Mouse (Mus musculus) midbrain, embryonic 10.5 days (tissue): Measurements from ENCODE around the gene Insl3. TPM values are rescaled to one million over a fixed set of nuclear protein-coding genes. Genes with fewer than 3 reads are reported as not detected.
"Not testable (repeated sequence)": the region's sequence is repeated elsewhere in the genome, so short reads cannot be mapped to it uniquely, and the experiment has no call there.

Experiments
- DNase-seq: peaks from one replicate; pipeline ENCODE4 v3.0.0-alpha.2; 2017; ENCODE audit warnings: low spot score
- H3K27ac ChIP-seq: fragments of 300-500 bp; sonication (generic); replicated peaks from 2 replicates; pipeline ENCODE4 v1.5.1; 2016; ENCODE audit warnings: mild to moderate bottlenecking
- H3K27me3 ChIP-seq: fragments of 300-500 bp; sonication (generic); 2 replicates; pipeline ENCODE4 v1.6.1; 2016; ENCODE audit warnings: low read depth, mild to moderate bottlenecking; ENCODE audit not compliant: poor library complexity, severe bottlenecking
- H3K36me3 ChIP-seq: fragments of 300-500 bp; sonication (generic); 2 replicates; pipeline ENCODE4 v1.6.1; 2016; ENCODE audit warnings: mild to moderate bottlenecking, moderate library complexity
- H3K4me1 ChIP-seq: fragments of 300-500 bp; sonication (generic); 2 replicates; pipeline ENCODE4 v1.6.1; 2016
- H3K4me3 ChIP-seq: fragments of 300-500 bp; sonication (generic); 2 replicates; pipeline ENCODE4 v1.5.1; 2016; ENCODE audit warnings: mild to moderate bottlenecking, moderate library complexity
- H3K9me3 ChIP-seq: fragments of 300-500 bp; sonication (generic); replicated peaks from 2 replicates; pipeline ENCODE4 v1.6.1; 2016; ENCODE audit warnings: mild to moderate bottlenecking
- WGBS: fragments of 180-500 bp; shearing (Covaris S2); methylation state at CpG from one replicate; pipeline ENCODE4 v1.1.7; 2016; 5-methylcytosine and 5-hydroxymethylcytosine counted together
- polyA plus RNA-seq: library from polyadenylated mRNA; unstranded; fragments of >200 nt; fragmentation: Nextera tagmentation; extraction: Ambion mirVana; gene quantifications from 2 replicates; pipeline ENCODE4 v1.2.1, GENCODE M21; 2016

Insl3 gene
- polyA plus RNA-seq, 1 experiment from 2014 or later, result 0.30 TPM

DNA sequence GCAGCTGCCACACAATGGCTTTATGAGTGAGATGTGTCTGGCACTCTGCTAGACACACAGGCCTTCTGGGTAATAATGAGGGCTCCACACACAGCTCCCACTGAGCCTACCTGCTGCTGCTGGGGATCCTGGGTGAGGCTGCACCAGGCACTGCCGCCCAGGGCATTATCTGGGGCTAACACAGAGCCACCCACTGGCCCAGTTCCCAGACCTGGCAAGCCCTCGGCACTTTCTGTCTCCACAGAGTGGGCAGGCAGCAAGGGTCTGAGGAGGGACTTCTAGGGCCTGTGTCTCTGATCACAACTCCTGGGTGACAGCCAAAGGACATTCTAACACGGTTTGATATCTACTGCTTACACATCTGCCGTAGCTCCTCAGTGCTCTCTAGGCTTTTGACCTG lies 30.2 kb downstream of the Insl3 start:
- H3K9me3 ChIP-seq, result no peaks in the 10 kb centered on the region
- H3K36me3 ChIP-seq, result peaks cover 24% of the 10 kb centered on the region
- no peak for DNase-seq
- peak overlapping the region; percentile 86 for H3K27ac ChIP-seq
- no peak overlapping the region for H3K4me3 ChIP-seq
- peaks cover 13% of the 10 kb centered on the region for H3K27me3 ChIP-seq
- H3K4me1 ChIP-seq, result peaks cover 60% of the 10 kb centered on the region
- WGBS, result 72% methylated on average over 4 of the region's 4 CpGs

DNA sequence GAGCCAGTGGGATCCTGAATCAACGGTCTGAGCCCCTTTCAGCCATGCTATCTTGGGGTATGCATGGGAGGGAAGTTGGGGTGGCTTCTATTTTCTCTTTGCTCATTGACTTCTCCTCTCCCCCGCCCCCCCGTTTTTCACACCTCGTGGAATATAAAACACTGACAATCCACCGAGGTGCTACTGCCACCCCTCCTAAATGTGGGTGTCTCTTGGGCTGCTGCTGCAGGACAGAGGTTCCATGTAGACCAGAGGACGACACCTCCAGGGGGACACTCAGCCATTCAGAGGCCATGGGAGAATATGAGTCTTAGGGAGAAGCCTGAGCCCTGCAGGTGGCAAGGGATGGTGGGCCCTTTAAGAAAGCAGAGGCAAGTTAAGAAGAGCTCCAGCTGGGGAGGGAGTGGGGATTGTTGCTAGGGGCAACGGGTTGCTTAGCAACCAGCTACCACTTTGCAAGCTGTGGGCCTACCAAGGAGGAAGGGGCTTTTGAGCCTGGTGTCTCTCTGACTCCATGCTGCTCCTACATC lies 31.0 kb downstream of the Insl3 start:
- Histone ChIP-seq H3K27ac (peak overlapping the region; percentile 86), H3K4me3 (peak overlapping the region; percentile 34), H3K27me3 (peaks cover 20% of the 10 kb centered on the region), H3K9me3 (no peaks in the 10 kb centered on the region), H3K4me1 (peaks cover 64% of the 10 kb centered on the region), H3K36me3 (peaks cover 20% of the 10 kb centered on the region)
- peak; percentile 91 for DNase-seq
- WGBS, result 32% methylated on average over 7 of the region's 7 CpGs

DNA sequence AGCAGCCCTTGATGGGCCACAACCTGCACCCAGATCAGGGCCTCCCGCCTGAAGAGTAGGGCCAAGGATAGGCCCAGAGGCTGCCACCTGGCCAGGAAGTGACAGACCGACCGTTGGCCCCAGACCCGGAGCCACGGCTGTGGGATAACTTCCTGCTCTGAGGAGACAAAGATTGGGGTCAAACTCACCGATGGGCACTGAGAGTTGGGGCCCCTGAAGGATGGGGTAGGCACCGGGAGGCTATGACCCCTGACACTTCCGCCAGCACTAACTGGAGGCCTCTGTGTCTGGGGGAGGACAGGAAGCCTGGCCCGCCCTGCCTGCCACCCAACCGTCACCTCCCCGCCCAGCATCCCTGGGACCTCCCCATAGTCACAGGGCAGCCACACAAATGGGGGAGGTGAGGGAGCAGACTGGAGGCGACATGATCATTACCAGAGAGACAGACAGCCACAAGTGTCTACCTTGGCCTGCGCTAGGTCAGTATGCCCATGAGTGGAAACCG lies 34.1 kb downstream of the Insl3 start:
- WGBS, result 68% methylated on average over 14 of the region's 14 CpGs
- H3K27me3 ChIP-seq, result peaks cover 46% of the 10 kb centered on the region
- DNase-seq, result no peak
- H3K9me3 ChIP-seq, result no peaks in the 10 kb centered on the region
- H3K4me1 ChIP-seq, result peaks cover 68% of the 10 kb centered on the region
- peaks cover 3% of the 10 kb centered on the region; the same call in 1 of the 2 replicates for H3K36me3 ChIP-seq
- no peak overlapping the region for H3K4me3 ChIP-seq
- H3K27ac ChIP-seq, result no peak overlapping the region

DNA sequence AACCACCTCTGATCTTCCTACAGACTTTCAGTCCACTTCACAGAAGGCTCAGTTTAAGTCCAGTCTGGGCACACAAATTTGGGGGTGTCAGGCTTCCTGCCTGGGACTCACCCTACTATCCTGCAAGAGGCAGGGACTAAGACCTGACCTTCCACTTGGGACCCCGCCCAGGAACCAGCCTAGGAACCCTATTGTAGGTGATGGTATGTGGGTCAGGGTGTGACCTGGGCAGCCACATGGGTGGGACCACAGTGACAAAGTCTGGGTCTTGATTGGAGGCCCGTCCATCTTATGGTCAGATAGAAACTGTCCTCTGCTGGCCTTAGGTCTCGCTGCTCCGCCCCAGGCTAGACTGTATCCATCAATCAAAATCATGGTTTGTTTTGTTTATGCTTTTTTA lies 35.4 kb downstream of the Insl3 start:
- peaks cover 50% of the 10 kb centered on the region for H3K27me3 ChIP-seq
- DNase-seq, result no peak
- peak overlapping the region; percentile 87 for H3K4me3 ChIP-seq
- peaks cover 68% of the 10 kb centered on the region for H3K4me1 ChIP-seq
- no peak overlapping the region for H3K27ac ChIP-seq
- no peaks in the 10 kb centered on the region for H3K9me3 ChIP-seq
- H3K36me3 ChIP-seq, result no peaks in the 10 kb centered on the region
- 73% methylated on average over 4 of the region's 4 CpGs for WGBS

DNA sequence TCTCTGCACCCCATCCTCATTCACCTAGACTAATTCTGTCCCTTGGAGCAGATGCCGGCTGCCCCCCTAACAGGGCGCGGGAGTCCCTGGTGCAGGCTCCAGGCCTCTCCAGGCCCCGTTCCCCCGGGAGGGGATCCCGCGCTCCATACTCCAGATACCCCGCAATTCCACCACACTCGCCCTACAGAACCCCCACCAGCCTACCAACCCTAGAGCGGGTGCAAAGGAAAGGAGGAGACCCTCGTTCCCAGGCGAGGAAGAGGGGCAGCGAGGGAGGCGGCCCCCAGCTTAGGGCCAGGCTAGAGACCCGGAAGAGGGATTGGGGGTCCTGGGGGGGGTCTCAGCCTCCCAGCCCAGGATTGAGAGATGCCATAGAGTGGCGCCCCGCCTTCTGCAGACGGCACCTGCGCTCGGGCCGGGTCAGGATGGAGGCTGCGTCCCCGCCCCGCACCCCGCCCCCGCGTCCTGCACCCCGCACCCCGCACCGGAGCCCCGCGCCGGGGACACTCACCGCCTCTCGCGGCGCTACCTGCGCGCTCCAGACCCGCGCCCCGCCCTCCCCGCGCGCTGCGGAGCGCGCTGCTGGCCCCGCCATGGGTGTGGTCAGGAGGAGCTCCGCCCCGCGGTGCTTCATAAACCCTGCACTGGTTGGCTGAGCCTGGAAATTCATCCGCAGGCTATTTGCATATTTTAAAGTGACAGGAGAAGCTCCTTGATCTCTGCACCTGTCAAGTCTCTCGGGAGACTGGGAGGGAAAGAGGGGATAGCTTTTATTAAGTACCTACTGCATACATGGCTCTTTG lies 36.3 kb downstream of the Insl3 start, which contains the start of gene Fcho1:
TSS of gene Fcho1 (minus strand) at position 595 of the 803 bp plus-strand sequence.
- Histone ChIP-seq H3K27me3 (peaks cover 55% of the 10 kb centered on the region), H3K9me3 (no peaks in the 10 kb centered on the region), H3K4me3 (peak within 1 kb of the TSS; percentile 87), H3K36me3 (no peaks in the 10 kb centered on the region), H3K27ac (peak within 1 kb of the TSS; percentile 85), H3K4me1 (peaks cover 60% of the 10 kb centered on the region)
- WGBS, result 1% methylated on average over 52 of the region's 54 CpGs
- DNase-seq, result peak; percentile 82

DNA sequence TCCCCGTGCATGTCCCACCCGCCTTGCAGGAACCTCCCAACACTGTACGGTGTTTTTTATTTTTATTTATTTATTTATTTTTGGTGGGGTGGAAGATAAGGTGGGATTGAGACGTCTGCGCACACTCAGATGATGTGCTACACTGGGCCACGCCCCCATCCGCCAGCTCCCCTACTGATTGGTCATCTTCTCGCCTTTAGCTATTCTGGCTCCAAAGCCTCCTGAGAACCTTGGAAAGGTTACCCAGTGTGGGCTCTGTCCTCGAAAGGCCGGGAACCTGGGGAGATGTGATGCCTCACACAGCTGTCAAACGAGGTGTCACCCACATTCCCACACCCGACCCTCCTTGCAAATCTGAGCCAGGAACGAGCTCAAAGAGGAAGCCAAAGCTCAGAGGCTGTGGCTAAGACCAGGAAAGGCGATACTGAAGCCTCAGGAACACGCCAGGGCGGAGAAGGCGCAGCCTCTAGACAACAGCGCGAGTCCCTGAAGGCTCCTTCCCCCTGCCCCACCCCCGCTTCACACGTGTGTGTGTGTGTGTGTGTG lies 39.3 kb downstream of the Insl3 start:
- 6% methylated on average over 21 of the region's 21 CpGs for whole genome bisulfite sequencing
- peak overlapping the region; percentile 76 for H3K27ac ChIP-seq
- peaks cover 60% of the 10 kb centered on the region for H3K27me3 ChIP-seq

DNA sequence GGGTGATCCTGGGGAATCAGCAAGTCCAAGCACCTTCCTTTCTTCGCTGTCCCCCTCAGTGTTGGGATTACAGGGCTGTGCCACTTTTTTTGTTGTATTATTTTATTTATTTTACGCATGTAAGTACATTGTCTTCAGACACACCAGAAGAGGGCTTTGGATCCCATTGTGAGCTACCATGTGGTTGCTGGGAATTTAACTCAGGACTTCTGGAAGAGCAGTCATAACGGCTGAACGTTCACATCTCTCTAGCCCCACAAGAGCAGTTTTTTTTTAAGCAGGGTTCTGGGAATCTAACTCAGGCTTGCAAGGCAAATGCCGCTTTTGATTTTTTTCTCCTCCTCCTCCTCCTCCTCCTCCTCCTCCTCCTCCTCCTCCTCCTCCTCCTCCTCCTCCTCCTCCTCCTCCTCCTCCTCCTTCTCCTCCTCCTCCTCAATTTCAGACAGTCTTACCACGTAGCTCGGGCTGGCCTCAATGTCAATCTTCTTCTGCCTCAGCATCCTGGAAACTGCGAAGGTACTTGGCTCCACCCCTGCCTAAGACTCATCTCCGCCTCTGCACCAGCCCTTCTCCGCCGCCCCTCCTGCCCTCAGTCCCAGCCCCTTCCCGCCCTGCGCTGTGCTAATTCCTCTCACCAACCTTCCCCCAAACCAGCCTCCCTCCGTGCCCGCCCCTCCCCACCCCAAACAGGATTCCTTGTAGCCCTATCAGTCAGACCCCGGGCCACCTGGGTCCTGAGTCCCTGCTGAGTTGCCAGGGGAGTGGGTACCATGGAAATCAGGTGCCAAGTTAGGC lies 40.0 kb downstream of the Insl3 start:
- Histone ChIP-seq H3K4me1 (peaks cover 34% of the 10 kb centered on the region), H3K36me3 (no peaks in the 10 kb centered on the region), H3K27me3 (peaks cover 54% of the 10 kb centered on the region), H3K9me3 (no peaks in the 10 kb centered on the region), H3K27ac (peak overlapping the region; percentile 76), H3K4me3 (peak overlapping the region; percentile 52)
- 5% methylated on average over 13 of the region's 16 CpGs for WGBS
- peak; percentile 50 for DNase-seq

More for the DNA sequence above, 39.3 kb downstream of the Insl3 start:
- peak; percentile 59 for DNase-seq
- no peaks in the 10 kb centered on the region for H3K9me3 ChIP-seq
- no peaks in the 10 kb centered on the region for H3K36me3 ChIP-seq
- peaks cover 34% of the 10 kb centered on the region for H3K4me1 ChIP-seq
- peak overlapping the region; percentile 52 for H3K4me3 ChIP-seq

DNA sequence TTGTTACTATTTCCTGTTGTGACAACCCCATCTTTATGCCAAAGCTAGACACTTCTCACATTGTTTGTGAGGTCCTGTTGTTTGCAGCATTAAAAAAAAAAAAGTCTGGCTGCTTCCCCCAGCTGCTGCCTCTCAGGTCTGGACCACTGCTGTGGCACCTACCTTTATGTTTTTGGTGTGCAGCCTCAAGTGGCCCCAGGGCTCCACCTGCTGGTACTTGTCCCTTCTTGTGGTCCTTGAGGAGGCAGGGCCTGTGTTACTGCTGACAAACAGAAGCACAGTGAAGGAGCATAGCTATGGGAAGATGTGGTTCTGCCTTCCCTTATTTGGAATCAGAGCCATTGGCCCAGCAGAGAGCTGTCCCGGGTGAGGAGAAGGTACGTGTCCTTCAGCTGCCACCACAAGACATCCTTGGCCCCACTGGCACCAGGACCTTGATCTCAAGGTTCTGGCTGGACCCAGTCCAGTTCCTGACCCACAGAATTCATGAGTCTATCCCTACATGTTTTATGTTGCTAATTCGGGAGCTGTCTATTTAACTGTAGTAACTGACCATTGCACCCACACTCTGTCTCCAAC lies 42.7 kb downstream of the Insl3 start:
- H3K27me3 ChIP-seq, result peaks cover 33% of the 10 kb centered on the region
- no peaks in the 10 kb centered on the region for H3K9me3 ChIP-seq
- H3K4me1 ChIP-seq, result peaks cover 17% of the 10 kb centered on the region
- no peak overlapping the region for H3K4me3 ChIP-seq
- WGBS, result 49% methylated on average over 3 of the region's 3 CpGs
- DNase-seq, result peak; percentile 40
- H3K27ac ChIP-seq, result no peak overlapping the region
- no peaks in the 10 kb centered on the region for H3K36me3 ChIP-seq

DNA sequence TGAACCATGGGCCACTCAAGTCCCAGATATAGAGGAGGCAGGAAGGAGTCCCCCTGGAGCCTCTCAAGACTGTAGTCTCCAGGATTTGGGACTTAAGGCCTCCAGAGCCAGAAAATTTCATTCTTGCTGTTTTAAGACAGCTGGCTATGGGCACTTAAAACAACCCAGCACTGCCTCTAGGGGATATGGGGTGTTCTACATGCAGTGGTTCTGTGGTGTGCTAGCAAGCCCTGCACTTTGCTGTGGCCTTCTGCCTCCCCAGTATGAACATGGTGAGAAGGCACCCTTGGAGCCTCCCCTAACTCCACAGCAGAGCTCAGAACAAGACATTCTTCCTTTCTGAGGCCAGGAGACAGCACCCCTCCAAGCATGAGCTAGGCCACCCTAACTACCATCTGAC lies 49.3 kb downstream of the Insl3 start:
- H3K9me3 ChIP-seq, H3K36me3 ChIP-seq, H3K4me3 ChIP-seq, DNase-seq, H3K27ac ChIP-seq, H3K4me1 ChIP-seq: not testable (repeated sequence)
- H3K27me3 ChIP-seq, result peaks cover 14% of the 10 kb centered on the region

Other genes starting within 250 kb of the Insl3 start
- gene Abhd8, start 225.6 kb upstream of the Insl3 start, polyA plus RNA-seq, result 75.0 and 78.3 TPM in 2 replicates
- 230 and 238 TPM in 2 replicates for gene Mrpl34, start 224.3 kb upstream of the Insl3 start, polyA plus RNA-seq
- gene Dda1, start 220.0 kb upstream of the Insl3 start, polyA plus RNA-seq, result 131 and 141 TPM in 2 replicates
- 3.0 and 3.4 TPM in 2 replicates for gene Ano8, start 203.3 kb upstream of the Insl3 start, polyA plus RNA-seq
- 20.0 and 21.8 TPM in 2 replicates for gene Gtpbp3, start 201.1 kb upstream of the Insl3 start, polyA plus RNA-seq
- 39.4 and 45.2 TPM in 2 replicates for gene Plvap, start 177.5 kb upstream of the Insl3 start, polyA plus RNA-seq
- gene Ccdc194, start 163.5 kb upstream of the Insl3 start, polyA plus RNA-seq, result 0.14 and 0.28 TPM in 2 replicates
- 8.6 and 9.3 TPM in 2 replicates for gene Bst2, start 151.8 kb upstream of the Insl3 start, polyA plus RNA-seq
- gene Mvb12a, start 146.3 kb upstream of the Insl3 start, polyA plus RNA-seq, result 62.1 and 62.9 TPM in 2 replicates
- 0.14 TPM in 2 replicates for gene Tmem221, start 130.3 kb upstream of the Insl3 start, polyA plus RNA-seq
- not detected in 2 replicates for gene Nxnl1, start 122.6 kb upstream of the Insl3 start, polyA plus RNA-seq
- 21.5 and 27.0 TPM in 2 replicates for gene Slc27a1, start 120.3 kb upstream of the Insl3 start, polyA plus RNA-seq
- gene Pgls, start 97.0 kb upstream of the Insl3 start, polyA plus RNA-seq, result 248 and 261 TPM in 2 replicates
- gene Fam129c, start 91.6 kb upstream of the Insl3 start, polyA plus RNA-seq, result 4.5 and 5.4 TPM in 2 replicates
- 51.2 and 52.8 TPM in 2 replicates for gene Colgalt1, start 78.2 kb upstream of the Insl3 start, polyA plus RNA-seq
- gene Unc13a, start 17.5 kb upstream of the Insl3 start, polyA plus RNA-seq, result 4.6 and 8.1 TPM in 2 replicates
- 2.8 and 3.7 TPM in 2 replicates for gene Jak3, start 12.9 kb upstream of the Insl3 start, polyA plus RNA-seq
- 0.67 and 0.89 TPM in 2 replicates for gene B3gnt3, start 12.6 kb downstream of the Insl3 start, polyA plus RNA-seq
- 17.7 and 25.4 TPM in 2 replicates for gene Fcho1, start 36.5 kb downstream of the Insl3 start, polyA plus RNA-seq
- 5.3 and 5.4 TPM in 2 replicates for gene Zfp709, start 192.8 kb downstream of the Insl3 start, polyA plus RNA-seq
- 8.2 and 10.7 TPM in 2 replicates for gene Zfp882, start 219.4 kb downstream of the Insl3 start, polyA plus RNA-seq
- 35.4 and 37.5 TPM in 2 replicates for gene Zfp617, start 219.4 kb downstream of the Insl3 start, polyA plus RNA-seq